Mouse (Mus musculus) hindbrain, embryonic 11.5 days (tissue): ENCODE results near the gene Erv3. TPM values are rescaled to one million over a fixed set of nuclear protein-coding genes. Genes with fewer than 3 reads are reported as not detected.

Experiments
- ATAC-seq: fragments of 200-750 bp; cut with Nextera tagmentation; 2 replicates; pipeline ENCODE4 v1.8.0; 2017; ENCODE audit warnings: mild to moderate bottlenecking, moderate TSS enrichment, moderate library complexity; ENCODE audit not compliant: low FRiP score
- DNase-seq: peaks from one replicate; pipeline ENCODE4 v3.0.0-alpha.2; 2015; ENCODE audit warnings: low spot score
- H3K27ac ChIP-seq: fragments of 300-500 bp; sonication (generic); 2 replicates; pipeline ENCODE4 v1.5.1; 2014; ENCODE audit warnings: mild to moderate bottlenecking, low read depth, low read length
- H3K27me3 ChIP-seq: fragments of 300-500 bp; sonication (generic); 2 replicates; pipeline ENCODE4 v1.6.1; 2014; ENCODE audit warnings: mild to moderate bottlenecking, low read length, moderate library complexity, mixed read lengths; ENCODE audit not compliant: control insufficient read depth, insufficient read depth
- H3K36me3 ChIP-seq: fragments of 300-500 bp; sonication (generic); 2 replicates; pipeline ENCODE4 v1.6.1; 2014; ENCODE audit warnings: mild to moderate bottlenecking, low read length, moderate library complexity, mixed read lengths; ENCODE audit not compliant: control insufficient read depth, insufficient read depth
- H3K4me1 ChIP-seq: fragments of 300-500 bp; sonication (generic); replicated peaks from 2 replicates; pipeline ENCODE4 v1.6.1; 2014; ENCODE audit warnings: low read length, mixed read lengths; ENCODE audit not compliant: control insufficient read depth, insufficient read depth
- H3K4me2 ChIP-seq: fragments of 300-500 bp; sonication (generic); replicated peaks from 2 replicates; pipeline ENCODE4 v1.6.1; 2014; ENCODE audit warnings: mild to moderate bottlenecking, low read depth, low read length
- H3K4me3 ChIP-seq: fragments of 300-500 bp; sonication (generic); 2 replicates; pipeline ENCODE4 v1.5.1; 2014; ENCODE audit warnings: low read depth, low read length
- H3K9ac ChIP-seq: fragments of 300-500 bp; sonication (generic); 2 replicates; pipeline ENCODE4 v1.6.1; 2014; ENCODE audit warnings: low read depth, low read length
- H3K9me3 ChIP-seq: fragments of 300-500 bp; sonication (generic); 2 replicates; pipeline ENCODE4 v1.6.1; 2016; ENCODE audit warnings: low read length; ENCODE audit not compliant: control insufficient read depth
- WGBS: fragments of 180-500 bp; shearing (Covaris S2); extraction: QIAGEN DNeasy Blood & Tissue Kit; methylation state at CpG from one replicate; pipeline ENCODE4 v1.1.7; 2014; 5-methylcytosine and 5-hydroxymethylcytosine counted together
- polyA plus RNA-seq: library from polyadenylated mRNA; unstranded; fragments of >200 nt; fragmentation: Nextera tagmentation; extraction: Ambion mirVana; gene quantifications from 2 replicates; pipeline ENCODE4 v1.2.1, GENCODE M21; 2014

Erv3 gene
- polyA plus RNA-seq, 1 experiment from 2014 or later: not detected

GRCm38 (mm10) chr2:131822492-131822891 is 37.1 kb downstream of the Erv3 start:
- 87% methylated on average over 3 of the region's 3 CpGs for WGBS
- H3K27ac ChIP-seq: no peak overlapping the region
- DNase-seq (no peak), ATAC-seq (no peak)
- no peaks in the 10 kb centered on the region for H3K36me3 ChIP-seq
- H3K4me3 ChIP-seq: no peak overlapping the region
- no peaks in the 10 kb centered on the region for H3K9me3 ChIP-seq
- H3K9ac ChIP-seq: no peak overlapping the region
- no peaks in the 10 kb centered on the region; the same call in 1 of the 2 replicates for H3K4me1 ChIP-seq
- no peak overlapping the region for H3K4me2 ChIP-seq
- H3K27me3 ChIP-seq: no peaks in the 10 kb centered on the region

- Histone ChIP-seq H3K4me1 (no peaks in the 10 kb centered on the region; the same call in 1 of the 2 replicates), H3K4me2 (no peak overlapping the region), H3K27me3 (no peaks in the 10 kb centered on the region), H3K9ac (no peak overlapping the region), H3K27ac (no peak overlapping the region), H3K4me3 (no peak overlapping the region), H3K36me3 (no peaks in the 10 kb centered on the region), H3K9me3 (no peaks in the 10 kb centered on the region)
- WGBS: 71% methylated on average over 3 of the region's 3 CpGs
- DNase-seq (no peak), ATAC-seq (no peak)
These were observed 37.9 kb downstream of the Erv3 start for GRCm38 (mm10) chr2:131821708-131821990.

- no peaks in the 10 kb centered on the region for H3K9me3 ChIP-seq
- WGBS: 37% methylated on average over 6 of the region's 6 CpGs
- peak; percentile 40; the same call in 1 of the 2 replicates for ATAC-seq
These were observed 38.4 kb downstream of the Erv3 start for GRCm38 (mm10) chr2:131820932-131821707.

GRCm38 (mm10) chr2:131820088-131820675 is 39.4 kb downstream of the Erv3 start:
- H3K4me3 ChIP-seq: no peak overlapping the region
- ATAC-seq (peak; percentile 73), DNase-seq (peak; percentile 88)
- H3K27me3 ChIP-seq: no peaks in the 10 kb centered on the region
- H3K4me1 ChIP-seq: no peaks in the 10 kb centered on the region; the same call in 1 of the 2 replicates
- H3K27ac ChIP-seq: no peak overlapping the region
- no peak overlapping the region for H3K9ac ChIP-seq
- H3K36me3 ChIP-seq: no peaks in the 10 kb centered on the region
- 28% methylated on average over 14 of the region's 14 CpGs for WGBS
- H3K9me3 ChIP-seq: no peaks in the 10 kb centered on the region
- H3K4me2 ChIP-seq: peak overlapping the region; percentile 23; the same call in 1 of the 2 replicates

More at GRCm38 (mm10) chr2:131820932-131821707, 38.4 kb downstream of the Erv3 start:
- Histone ChIP-seq H3K27ac (no peak overlapping the region), H3K27me3 (no peaks in the 10 kb centered on the region), H3K36me3 (no peaks in the 10 kb centered on the region), H3K4me3 (no peak overlapping the region), H3K4me2 (no peak overlapping the region), H3K9ac (no peak overlapping the region), H3K4me1 (no peaks in the 10 kb centered on the region; the same call in 1 of the 2 replicates)
- DNase-seq: peak; percentile 89

- Histone ChIP-seq H3K27me3 (no peaks in the 10 kb centered on the region), H3K9ac (no peak overlapping the region), H3K9me3 (no peaks in the 10 kb centered on the region), H3K4me3 (no peak overlapping the region), H3K4me1 (no peaks in the 10 kb centered on the region), H3K36me3 (no peaks in the 10 kb centered on the region), H3K4me2 (no peak overlapping the region), H3K27ac (no peak overlapping the region)
- DNase-seq: no peak
- 86% methylated on average over 10 of the region's 10 CpGs for WGBS
- ATAC-seq: no peak
These were observed 45.2 kb downstream of the Erv3 start for GRCm38 (mm10) chr2:131814327-131814726.

- H3K36me3 ChIP-seq: no peaks in the 10 kb centered on the region
- no peaks in the 10 kb centered on the region for H3K9me3 ChIP-seq
- no peak overlapping the region for H3K4me2 ChIP-seq
- ATAC-seq (no peak), DNase-seq (no peak)
- H3K27ac ChIP-seq: no peak overlapping the region
- H3K27me3 ChIP-seq: no peaks in the 10 kb centered on the region
- H3K4me3 ChIP-seq: no peak overlapping the region
- H3K9ac ChIP-seq: no peak overlapping the region
- 100% methylated on average over 1 of the region's 1 CpGs for WGBS
- H3K4me1 ChIP-seq: no peaks in the 10 kb centered on the region
These were observed 46.1 kb downstream of the Erv3 start for GRCm38 (mm10) chr2:131813437-131813836.

- Histone ChIP-seq H3K9me3 (no peaks in the 10 kb centered on the region), H3K27me3 (no peaks in the 10 kb centered on the region), H3K9ac (no peak overlapping the region), H3K36me3 (no peaks in the 10 kb centered on the region), H3K4me3 (no peak overlapping the region), H3K27ac (no peak overlapping the region), H3K4me2 (no peak overlapping the region), H3K4me1 (no peaks in the 10 kb centered on the region)
- ATAC-seq: peak; percentile 75
- WGBS: 18% methylated on average over 23 of the region's 23 CpGs
- DNase-seq: peak; percentile 93
These were observed 46.9 kb downstream of the Erv3 start for GRCm38 (mm10) chr2:131812480-131813137.

- Histone ChIP-seq H3K27ac (no peak overlapping the region), H3K4me1 (no peaks in the 10 kb centered on the region), H3K9ac (no peak overlapping the region), H3K9me3 (no peaks in the 10 kb centered on the region), H3K36me3 (no peaks in the 10 kb centered on the region), H3K27me3 (no peaks in the 10 kb centered on the region), H3K4me3 (no peak overlapping the region), H3K4me2 (no peak overlapping the region)
- 83% methylated on average over 2 of the region's 2 CpGs for WGBS
- no peak for ATAC-seq
- no peak for DNase-seq
These were observed 47.9 kb downstream of the Erv3 start for GRCm38 (mm10) chr2:131811607-131812006.
